Mouse (Mus musculus): ENCODE measurements around the gene Uhrf1bp1l.
"Not testable (repeated sequence)": the region's sequence is repeated elsewhere in the genome, so short reads cannot be mapped to it uniquely, and the experiment has no call there.

Gene Uhrf1bp1l

GRCm38 (mm10) chr10:89744871-89745665, at the start of gene Uhrf1bp1l:
Gene Uhrf1bp1l (plus strand): TSS chr10:89744991.
- DNase-seq (ENCODE audit: low spot score): peak; percentile 64

GRCm38 (mm10) chr10:89695194-89695911, 49.4 kb upstream of the Uhrf1bp1l start:
- DNase-seq (ENCODE audit: low spot score): no peak

- DNase-seq (ENCODE audit: low spot score): not testable (repeated sequence)
Observed at GRCm38 (mm10) chr10:89696270-89696669, 48.5 kb upstream of the Uhrf1bp1l start.

DNA sequence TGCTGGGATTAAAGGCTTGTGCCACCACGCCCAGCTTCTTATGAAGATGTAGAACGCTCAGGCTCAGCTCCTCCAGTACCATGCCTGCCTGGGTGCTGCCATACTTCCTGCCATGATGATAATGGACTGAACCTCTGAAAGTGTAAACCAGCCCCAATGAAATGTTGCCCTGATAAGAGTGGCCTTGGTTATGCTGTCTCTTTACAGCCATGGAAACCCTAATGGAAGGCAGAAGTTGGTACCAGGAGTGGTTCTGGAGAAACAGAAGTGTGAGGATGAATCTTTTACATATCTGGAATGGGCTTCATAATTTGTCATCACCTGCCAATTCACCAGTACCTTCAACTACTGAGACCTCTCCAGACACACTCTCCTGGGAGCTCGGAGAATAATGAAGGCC, 46.8 kb upstream of the Uhrf1bp1l start:
- no peak for DNase-seq (ENCODE audit: low spot score)

GRCm38 (mm10) chr10:89703042-89703441, 41.7 kb upstream of the Uhrf1bp1l start:
- no peak for DNase-seq (ENCODE audit: low spot score)

DNA sequence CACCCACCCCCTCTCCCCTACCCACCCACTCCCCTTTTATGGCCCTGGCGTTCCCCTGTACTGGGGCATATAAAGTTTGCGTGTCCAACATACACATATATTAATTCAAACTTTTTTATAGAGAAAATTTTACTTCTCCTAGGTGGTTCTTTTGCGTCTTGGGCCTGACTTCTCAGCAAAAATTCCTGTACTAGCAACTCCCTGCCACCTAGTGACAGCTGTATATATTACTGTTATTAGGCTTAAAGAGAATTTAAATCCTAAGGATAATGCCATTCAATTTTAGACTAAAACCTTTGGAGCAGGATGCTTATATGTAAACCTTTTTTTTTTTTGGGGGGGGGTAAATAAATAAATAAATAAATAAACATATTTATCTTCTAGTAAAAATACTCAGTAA, 37.4 kb upstream of the Uhrf1bp1l start:
- no peak for DNase-seq (ENCODE audit: low spot score)

- no peak for DNase-seq (ENCODE audit: low spot score)
Observed at GRCm38 (mm10) chr10:89708720-89709119, 36.1 kb upstream of the Uhrf1bp1l start.

DNA sequence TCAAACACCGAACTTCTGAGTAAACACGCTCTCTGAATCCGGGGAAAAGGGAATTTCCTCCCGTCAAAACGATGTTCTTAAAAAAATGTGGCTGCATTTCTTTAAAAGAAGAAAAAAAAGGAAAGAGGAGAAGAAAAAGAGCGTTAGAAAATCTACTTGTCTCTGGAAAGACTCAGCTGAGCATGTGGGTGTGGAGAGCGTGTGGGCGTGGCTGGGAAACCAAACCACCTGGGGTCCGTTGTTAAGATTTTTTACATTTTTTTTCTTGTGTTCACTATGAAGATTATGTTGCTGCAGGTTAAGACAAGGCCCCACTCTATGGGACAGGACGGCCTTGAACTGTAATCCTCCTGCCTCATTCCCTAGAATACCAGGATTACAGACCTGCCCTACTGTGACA, 29.9 kb upstream of the Uhrf1bp1l start:
- DNase-seq (ENCODE audit: low spot score): no peak

DNA sequence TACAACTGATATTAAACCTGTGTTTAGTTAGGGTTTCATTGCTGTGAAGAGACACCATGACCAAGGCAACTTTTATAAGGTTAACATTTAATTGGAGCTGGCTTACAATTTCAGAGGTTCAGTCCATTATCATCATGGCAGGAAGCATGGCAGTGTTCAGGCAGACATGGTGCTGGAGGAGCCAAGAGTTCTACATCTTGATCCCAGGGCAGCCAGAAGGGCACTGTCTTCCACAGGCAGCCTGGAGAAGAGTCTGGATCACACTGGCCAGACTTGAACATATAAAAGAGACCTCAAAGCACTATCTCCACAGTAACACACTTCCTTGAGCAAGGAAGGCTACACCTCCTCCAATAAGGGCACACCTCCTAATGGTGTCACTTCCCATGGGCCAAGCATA, 24.5 kb upstream of the Uhrf1bp1l start:
- no peak for DNase-seq (ENCODE audit: low spot score)

DNA sequence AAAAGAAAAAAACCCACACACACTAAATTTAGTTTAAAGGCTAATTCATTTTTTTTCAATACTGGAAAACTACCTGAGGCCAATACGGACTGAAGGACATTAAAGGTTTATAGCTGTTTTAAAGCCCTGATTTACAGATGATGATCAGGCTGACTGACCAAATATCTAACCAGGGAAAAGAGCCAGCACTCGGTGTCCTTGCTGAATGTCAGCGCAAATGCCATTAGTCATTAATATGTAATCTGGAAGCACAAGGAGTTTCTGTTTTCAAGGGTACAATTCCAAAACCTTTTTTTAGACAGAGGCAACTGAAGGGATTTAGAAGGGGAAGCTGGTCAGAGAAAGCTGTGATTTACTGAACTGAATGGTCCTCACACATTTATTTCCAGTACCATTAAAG, 24.0 kb upstream of the Uhrf1bp1l start:
- DNase-seq (ENCODE audit: low spot score): no peak

DNA sequence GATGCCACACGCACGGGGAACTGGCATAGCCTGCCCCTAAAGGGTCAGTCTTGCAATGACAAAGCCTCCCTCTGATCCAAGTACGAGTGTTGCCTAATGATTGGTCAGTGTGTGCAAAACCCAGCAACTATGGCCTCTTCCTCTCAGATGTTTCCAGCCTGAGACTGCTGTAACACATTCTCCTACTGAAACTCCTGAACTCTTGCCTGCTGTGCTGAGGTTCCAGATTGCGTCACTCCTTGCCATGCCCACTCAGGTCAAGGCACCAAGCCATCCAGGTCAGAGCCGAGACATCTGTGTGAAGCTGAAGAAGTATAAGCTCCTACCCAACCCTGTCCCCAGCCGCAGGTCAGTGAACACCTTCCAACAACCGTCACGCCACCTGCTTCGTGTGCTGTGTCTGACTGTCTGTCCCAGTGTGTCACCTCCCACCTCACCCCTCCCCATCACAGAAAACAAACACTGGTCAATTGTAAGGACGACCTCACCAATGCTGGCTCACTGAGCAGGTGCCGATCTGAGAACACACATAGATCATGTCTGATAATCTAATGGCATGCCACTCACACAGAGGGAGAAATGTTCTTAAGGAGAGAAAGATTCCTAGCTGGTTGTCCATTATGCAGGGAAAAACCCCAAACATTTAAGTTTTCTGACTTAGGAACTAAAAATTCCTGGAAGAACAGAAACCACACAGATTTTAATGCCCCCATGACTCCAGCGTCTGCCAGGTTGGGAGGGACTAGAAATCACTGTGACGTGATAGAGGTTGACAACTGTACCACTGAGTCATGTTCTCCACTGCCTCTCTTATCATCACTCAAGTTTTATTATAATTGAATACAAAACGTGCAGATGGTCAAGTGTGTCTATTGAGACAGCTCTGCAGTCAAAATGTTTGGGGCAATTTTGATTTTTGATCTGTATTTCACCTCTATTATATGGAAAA, 22.3 kb upstream of the Uhrf1bp1l start:
- no peak for DNase-seq (ENCODE audit: low spot score)

DNA sequence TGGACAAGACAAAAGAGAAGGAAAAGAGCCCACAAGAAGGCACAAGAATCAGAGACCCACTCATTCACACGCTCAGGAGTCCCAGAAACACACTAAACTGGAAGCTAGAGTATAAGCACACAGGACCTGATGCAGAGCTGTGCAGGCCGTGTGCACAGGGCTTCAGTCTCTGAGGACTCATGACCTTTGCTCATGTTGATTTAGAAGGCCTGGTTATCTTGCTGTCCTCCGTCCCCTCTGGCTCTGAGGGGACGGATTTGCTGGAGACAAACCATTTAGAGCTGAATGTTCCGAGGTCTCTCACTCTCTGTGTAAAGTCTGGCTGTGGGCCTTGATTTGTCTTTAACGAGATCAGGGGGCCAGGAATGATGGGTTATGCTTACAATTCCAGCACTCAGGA, 14.4 kb upstream of the Uhrf1bp1l start:
- no peak for DNase-seq (ENCODE audit: low spot score)

DNA sequence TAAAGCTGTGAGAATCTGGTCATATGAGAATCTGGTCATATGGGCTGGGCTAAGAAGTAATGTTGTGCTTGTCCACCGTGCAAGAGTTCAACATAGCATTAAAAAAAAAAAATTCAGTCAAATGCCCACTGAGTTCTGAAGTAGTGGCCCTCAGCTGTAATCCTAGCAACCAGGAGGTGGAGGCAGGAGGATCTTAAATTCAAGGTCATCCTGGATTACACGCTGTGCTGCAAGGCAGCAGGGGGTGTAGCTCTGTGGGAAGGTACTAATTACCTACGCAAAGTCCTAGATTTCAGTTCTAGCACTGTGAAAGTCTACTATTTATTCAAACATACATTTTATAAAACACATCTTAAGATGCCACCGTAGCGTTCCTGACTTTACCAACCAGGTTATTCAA, 13.4 kb upstream of the Uhrf1bp1l start:
- DNase-seq (ENCODE audit: low spot score): no peak

- peak; percentile 84 for DNase-seq (ENCODE audit: low spot score)
Observed at GRCm38 (mm10) chr10:89732001-89732794, 12.6 kb upstream of the Uhrf1bp1l start, which contains the start of gene Actr6. Gene Actr6 (minus strand): TSS chr10:89732295.

DNA sequence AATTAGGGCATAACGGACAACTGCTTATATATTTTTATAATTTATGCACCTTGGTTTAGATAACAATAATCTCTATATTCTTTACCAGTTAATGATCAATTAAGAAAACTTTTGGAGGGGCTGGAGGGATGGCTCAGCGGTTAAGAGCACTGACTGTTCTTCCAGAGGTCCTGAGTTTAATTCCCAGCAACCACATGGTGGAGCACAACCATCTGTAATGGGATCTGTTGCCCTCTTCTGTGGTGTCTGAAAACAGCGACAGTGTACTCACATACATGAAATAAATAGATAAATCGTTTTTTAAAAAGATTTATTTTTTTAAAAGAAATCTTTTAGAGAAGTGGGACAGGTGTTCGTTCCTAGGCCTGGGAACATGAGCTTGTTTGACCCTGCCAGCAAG, 7.7 kb upstream of the Uhrf1bp1l start:
- no peak for DNase-seq (ENCODE audit: low spot score)

DNA sequence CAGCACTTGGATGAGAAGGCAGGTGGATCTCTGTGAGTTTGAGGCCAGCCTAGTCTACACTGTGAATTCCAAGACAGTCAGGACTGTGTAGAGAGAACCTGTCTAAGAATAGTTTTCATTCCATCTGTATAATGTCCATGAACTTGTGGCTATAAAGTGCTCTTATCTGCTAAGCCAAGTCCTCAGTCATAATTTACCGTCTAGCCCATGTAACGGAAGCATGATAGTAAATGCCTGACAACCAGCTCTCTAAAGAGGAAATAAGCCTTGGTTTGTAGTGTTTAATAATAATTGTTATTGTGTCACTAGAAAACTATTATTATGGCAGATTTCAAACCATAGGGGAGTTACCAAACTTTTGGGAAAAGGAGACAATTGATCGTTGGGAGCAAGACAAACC, 6.9 kb upstream of the Uhrf1bp1l start:
- no peak for DNase-seq (ENCODE audit: low spot score)

DNA sequence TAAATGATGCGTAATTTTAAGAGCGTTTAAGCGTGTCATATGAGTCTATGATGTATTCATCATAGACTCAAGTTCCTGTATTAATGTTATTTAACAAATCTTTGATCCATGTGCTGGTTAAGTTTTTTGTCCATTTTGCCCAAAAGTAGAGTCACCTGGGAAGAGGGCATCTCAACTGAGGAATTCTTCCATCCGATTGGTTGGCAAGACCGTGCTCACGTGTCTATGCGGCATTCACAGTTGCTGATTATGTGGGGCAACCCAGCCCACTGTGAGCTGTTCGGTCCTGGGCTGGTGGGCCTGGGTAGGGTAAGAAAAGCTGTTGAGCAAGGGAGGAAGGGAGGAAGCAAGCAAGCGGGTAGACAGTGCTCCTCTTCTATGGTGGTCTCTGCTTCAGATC, 6.4 kb upstream of the Uhrf1bp1l start:
- DNase-seq (ENCODE audit: low spot score): no peak

DNA sequence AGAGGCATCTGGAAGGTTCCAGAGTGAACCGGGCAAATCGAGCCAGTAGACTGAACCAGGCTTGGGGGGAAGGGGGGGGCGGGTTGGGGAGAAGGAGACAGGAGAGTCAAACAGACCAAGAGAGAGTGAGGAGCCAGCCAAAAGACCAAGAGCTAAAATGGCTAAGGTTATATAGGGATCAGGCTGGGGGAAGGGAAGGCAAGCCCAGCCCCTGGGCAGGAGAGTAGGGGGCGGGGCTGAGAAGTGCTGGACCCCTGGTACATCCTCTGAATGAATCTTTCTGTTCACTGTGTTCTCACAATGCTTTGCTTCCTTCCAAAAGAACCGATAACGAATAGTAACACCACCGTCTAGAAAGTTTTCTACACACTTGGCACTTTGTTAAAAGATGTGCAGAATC, 5.1 kb upstream of the Uhrf1bp1l start:
- DNase-seq (ENCODE audit: low spot score): no peak

DNA sequence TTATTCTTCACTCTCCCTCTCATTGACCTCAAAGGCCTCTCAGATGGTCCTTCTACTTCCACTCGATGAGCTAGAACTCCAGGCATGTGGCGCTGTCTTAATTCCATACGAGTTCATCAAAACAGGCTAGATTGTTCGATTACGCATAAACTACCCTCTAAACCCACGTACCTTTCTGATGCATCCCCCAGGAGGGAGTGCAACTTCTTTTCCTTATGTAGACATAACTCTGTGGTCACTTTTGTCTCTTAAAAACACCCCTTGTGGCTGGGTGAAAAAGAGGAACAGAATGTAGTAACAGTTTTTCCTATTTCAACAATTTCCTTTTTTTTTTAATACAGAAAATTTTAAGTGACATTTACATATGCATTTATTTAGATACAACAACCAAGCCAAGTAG, 3.8 kb upstream of the Uhrf1bp1l start:
- no peak for DNase-seq (ENCODE audit: low spot score)

DNA sequence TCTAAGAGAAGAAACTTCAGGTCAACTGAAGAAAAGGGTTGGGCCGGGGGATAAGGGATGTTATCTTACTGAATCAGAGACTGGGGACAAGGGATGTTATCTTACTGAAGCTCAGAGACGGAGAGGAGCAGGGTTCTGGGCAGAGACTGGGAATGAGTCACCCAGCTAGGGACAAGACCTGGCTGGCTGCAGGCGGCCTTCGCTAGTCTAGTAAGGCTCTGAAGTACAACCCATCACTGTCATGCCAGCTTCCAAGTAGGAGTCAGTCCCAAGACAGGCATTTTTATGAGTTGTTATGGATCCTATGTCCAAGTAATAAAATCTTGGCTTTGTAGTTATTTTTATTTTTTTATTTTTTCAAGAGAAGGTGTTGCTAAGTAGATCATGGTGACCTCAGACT, 1.5 kb upstream of the Uhrf1bp1l start:
- no peak for DNase-seq (ENCODE audit: low spot score)

GRCm38 (mm10) chr10:89744341-89744740, 450 bp upstream of the Uhrf1bp1l start:
- DNase-seq (ENCODE audit: low spot score): no peak

DNA sequence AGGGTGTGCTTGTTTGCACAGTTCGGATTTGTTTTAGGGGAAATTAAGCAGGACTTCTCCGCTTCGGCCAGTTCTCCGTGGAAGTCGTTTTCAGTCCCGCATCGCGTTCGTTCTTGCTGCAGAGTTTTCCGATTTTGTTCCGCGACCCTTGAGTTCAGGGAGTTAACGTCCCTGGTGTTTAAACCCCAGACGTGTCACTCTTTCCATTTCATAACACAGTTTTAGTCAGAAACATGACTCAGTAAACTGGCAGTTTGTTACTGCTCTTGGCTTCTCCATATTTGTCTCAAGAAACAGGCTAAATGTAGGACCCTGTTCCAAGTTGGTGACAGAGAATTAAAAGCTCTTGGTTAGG, 852 bp downstream of the Uhrf1bp1l start:
- DNase-seq (ENCODE audit: low spot score): no peak

Measured in ovary, postnatal 10 days (tissue).